Mouse (Mus musculus): ENCODE measurements around the gene Pip5k1b.

GRCm38 (mm10) chr19:24428011-24428410 is 127.7 kb downstream of the Pip5k1b start:
- no peak for TF ChIP-seq POLR2A (IDR thresholded peaks at IDR 0.05; ENCODE audit: borderline replicate concordance, control insufficient read depth, low read depth, low read length)
- no peak for TF ChIP-seq CTCF (IDR thresholded peaks at IDR 0.05; ENCODE audit: control insufficient read depth, insufficient read depth, low read length)

Measured in bone marrow, adult 2 months (tissue).